Mouse (Mus musculus): Measurements from ENCODE around the gene Adamts17. TPM values are rescaled to one million over a fixed set of nuclear protein-coding genes. Genes with fewer than 3 reads are reported as not detected.
A peak's percentile ranks its signal among the peaks of the same experiment; 100 is the strongest.

Gene Adamts17
- total RNA-seq, 2 experiments from 2014 or later, result 1.5 to 2.7 TPM

DNA sequence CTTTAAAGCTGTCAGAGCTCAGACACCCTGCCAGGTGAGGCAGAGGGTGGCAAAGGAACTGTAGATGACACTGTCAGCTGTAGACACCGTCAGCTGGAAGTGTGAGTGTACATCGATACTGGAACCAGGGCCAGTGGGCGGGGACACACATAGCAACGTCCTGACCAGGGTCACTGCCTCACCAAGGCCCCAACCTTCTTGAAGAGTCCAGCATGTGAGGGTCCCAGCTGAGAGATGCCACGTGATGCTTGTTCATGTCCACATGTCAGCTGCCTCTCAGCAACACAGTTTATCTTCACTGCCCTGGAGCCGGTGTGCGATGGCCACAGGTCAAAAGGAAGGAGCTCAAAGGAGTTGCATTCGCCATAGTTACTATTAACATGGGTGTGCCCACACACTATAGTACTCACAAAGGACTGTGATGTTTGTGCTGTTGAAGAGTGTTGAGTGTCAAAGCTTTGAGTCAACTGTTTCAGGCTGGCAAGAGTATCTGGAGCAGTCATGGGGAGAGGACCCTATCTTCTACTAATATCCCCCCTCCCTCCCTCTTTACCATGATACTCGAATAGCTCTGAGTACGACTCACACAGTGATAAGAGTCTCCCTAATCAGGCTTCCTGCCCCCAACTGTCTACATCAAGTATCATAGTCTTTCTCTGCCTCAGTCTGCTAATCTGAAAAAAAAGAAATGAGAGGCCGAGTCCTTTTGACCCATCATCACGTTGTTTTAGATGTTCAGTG is 172.6 kb downstream of the Adamts17 start:
- DNase-seq (ENCODE audit: low spot score), result no peak
- intact Hi-C loops (cut with DNase I), result no loop called here

DNA sequence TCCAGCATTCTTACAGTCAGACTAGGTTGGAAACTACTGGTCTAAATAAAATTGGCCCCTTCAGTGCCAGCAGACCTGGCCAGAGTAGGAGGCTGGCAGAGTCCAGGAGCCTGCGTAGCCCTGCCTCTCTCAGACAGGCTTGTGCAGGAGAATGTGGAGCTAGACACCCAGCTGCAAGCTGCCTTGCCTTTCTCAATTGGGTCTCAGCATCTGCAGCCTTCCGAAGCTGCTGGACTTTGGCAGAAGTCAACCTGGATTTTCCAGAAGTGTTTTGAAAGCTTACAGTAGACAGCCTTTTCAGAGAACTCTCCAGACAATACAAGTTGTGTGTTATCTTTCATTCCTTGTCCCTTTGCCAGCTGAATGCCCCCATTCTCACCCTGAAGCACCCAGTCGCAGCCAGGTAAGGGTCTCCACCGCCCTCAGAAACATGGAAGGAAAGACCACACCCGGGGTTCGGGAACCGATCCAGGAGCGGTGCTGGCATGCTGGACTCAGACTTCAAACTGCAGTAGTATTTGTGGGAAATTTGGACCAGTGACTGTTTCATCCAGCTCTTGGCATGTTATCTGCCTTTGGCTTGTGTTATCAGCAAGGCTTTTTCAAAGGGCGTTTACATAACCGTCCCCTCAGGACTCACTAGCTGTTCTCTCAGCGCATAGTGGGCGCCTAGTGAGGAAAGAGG is 173.8 kb downstream of the Adamts17 start:
- peak; percentile 39 for DNase-seq (ENCODE audit: low spot score)
- intact Hi-C loops (cut with DNase I), result no loop called here

DNA sequence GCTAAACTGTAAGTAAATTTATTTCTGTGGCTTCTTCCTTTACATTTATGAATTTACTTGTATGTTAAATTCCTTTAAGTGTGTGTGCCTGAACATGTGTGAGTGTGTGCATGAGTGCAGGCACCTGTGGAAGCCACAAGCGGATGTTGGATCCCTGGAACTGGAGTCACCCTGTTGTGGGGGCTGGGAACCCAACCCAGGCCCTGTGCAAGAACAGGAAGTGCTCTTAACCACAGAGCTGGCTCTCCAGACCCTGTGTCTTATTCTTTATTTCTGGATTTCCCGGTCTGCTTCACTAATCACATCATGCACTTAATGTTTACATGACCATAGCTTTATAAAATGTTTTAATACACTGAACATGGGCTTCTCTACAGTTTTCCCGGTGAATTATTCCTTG is 180.4 kb downstream of the Adamts17 start:
- intact Hi-C loops (cut with DNase I), result no loop called here
- no peak for DNase-seq (ENCODE audit: low spot score)

DNA sequence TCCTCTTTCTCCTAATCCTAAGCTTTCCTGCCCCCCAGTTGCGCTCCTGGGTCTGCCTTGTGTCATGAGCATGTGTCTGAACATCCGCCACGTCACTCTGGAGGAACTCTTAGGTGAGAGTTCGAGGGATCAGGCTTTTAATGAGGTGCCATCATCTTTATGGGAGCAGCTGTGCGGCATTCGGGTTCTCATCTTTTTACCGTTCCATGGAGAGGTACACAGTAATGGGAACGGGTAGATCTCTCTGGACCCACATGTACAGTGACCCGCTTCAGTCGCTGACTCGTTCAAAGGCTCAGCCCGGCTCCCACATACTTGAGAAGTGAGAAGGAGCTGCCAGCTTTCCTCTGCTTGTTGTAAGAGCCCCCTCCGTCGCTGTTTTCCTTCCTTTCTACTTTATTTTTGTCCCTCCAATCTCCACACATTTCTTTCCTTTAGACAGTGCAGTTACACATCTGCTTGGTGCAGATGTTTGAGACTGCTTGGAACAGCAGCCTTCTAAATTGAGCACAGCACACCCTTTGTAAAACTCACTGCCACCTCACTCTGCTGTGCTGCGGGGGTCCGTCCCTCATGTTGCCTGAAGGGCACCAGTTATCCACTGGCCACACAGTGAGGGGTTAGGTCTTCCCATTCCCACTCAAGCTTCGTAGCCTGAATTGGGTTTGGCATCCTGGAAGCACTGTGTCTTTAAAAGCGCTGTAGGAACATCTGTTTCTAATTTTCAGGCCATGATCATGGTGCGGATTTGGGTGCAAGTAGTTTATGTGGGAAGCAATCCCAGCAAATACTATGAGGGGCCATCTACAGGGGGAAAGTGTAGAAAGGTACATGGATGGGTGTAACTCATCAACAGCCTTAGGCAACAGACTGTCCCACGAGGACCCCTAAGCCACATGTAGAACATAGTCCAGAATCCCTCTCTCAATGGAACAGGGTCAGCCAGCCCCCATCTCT is 186.9 kb downstream of the Adamts17 start:
- intact Hi-C loops (cut with DNase I), result no loop called here
- DNase-seq (ENCODE audit: low spot score), result no peak

DNA sequence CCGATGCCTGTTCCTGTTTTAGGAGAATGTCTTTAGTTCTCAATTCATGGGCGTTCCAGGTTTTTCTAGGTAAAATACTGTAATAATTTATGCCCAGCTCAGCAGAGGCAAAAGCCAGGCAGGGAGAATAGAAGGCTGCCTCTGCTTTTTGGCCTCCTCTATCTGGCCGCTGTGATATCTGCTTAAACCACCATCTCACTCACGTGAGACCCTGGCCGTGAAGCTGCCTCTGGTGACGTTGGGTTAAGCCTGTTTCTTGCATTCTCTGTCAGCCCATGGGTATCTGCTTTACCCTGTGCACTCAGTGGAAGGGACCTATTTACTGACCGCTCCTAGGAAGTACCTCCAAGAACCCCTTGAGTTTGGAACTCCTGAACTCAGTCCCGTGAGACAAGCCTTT is 187.7 kb downstream of the Adamts17 start:
- no peak for DNase-seq (ENCODE audit: low spot score)
- intact Hi-C loops (cut with DNase I), result no loop called here

DNA sequence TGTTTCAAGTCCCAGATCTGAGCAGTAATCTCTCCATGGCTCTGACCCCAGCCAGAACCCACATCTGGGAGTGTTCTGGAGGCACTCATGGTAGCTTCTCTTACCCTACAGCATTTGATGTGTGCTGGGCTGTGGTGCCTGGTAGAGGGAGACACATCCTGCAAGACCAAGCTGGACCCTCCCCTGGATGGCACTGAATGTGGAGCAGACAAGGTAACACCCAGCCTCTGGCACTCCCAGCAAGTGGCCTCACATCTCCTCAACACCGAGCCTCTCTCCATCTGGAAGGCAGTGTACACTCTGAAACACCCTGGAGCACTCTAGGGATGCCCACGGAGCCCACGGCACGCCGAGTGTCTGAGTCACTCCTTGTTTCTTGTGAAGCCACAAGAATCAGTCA is 188.2 kb downstream of the Adamts17 start:
- no peak for DNase-seq (ENCODE audit: low spot score)
- intact Hi-C loops (cut with DNase I), result no loop called here

DNA sequence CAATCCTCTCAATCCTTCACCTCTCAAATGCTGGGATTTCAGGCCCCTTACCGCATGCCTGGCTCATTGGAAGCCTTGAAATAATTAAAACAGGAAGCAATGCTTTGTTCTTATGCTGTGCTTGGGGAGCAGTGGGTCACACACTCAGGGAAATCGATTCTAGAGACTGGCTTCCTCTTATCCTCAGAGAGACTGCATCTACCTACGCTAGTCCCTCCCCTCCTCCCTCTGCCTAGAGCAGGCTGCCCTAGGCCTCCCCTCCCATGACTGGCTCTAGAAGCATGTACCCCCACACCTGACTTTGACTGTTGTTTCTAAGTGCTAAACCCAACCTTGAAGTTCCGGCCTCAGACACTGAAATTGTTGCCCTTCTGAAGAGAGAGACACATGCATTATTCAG is 189.4 kb downstream of the Adamts17 start:
- intact Hi-C loops (cut with DNase I), result no loop called here
- no peak for DNase-seq (ENCODE audit: low spot score)

DNA sequence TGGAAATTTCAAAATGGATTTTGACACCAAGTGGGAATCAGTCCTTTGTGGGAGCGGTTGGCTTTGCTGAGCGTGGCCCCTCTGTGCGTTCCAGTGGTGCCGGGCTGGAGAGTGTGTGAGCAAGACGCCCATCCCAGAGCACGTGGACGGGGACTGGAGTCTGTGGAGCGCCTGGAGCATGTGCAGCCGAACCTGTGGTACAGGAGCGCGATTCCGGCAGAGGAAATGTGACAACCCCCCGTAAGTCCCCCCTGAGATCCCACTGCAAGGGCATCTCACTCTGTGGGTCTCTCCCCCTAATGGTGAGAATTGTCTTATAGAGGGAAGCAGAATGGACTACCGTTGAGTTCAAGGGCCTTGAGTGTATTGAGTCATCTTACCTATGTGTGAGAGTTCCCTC is 189.9 kb downstream of the Adamts17 start:
- intact Hi-C loops (cut with DNase I), result no loop called here
- no peak for DNase-seq (ENCODE audit: low spot score)

DNA sequence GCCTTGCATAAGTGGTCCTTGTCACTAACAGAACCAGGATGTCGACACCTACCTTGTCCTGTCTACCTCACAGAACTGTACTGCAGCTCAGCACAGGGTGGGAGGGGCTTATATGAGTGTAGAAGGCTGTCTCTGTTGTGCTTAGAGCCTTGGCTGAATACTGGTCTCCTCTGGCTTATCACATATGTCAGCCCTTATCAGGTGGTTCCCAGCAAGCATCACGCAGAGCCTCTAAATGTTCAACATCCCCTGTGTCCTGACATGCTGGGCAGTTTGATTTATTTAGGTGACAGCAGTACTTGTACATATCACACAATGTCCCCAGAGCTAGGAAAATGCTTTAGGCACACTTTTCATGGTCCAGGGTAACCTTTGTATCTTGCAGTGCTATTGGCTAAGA is 191.7 kb downstream of the Adamts17 start:
- no peak for DNase-seq (ENCODE audit: low spot score)
- intact Hi-C loops (cut with DNase I), result loop anchor here (10.0 kb wide), 1 partner anchor 186 kb away; no protein-coding TSS in a partner anchor

DNA sequence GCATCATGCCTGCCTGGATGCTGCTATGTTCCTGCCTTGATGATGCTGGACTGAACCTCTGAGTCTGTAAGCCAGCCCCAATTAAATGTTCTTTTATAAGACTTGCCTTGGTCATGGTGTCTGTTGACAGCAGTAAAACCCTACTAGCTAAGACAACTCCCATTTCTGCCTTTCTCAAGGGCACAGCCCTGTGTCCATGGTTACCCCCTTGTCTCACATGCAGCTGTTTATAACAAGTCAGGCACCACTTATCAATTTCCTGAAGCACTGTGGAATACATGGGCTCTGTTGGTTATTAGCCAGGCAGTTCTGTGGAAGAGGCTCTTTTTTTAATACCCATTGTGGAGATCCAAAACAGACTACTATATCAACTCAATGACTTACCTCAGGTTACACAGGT is 193.1 kb downstream of the Adamts17 start:
- DNase-seq (ENCODE audit: low spot score), result no peak
- intact Hi-C loops (cut with DNase I), result loop anchor here (10.0 kb wide), 1 partner anchor 188 kb away; no protein-coding TSS in a partner anchor

DNA sequence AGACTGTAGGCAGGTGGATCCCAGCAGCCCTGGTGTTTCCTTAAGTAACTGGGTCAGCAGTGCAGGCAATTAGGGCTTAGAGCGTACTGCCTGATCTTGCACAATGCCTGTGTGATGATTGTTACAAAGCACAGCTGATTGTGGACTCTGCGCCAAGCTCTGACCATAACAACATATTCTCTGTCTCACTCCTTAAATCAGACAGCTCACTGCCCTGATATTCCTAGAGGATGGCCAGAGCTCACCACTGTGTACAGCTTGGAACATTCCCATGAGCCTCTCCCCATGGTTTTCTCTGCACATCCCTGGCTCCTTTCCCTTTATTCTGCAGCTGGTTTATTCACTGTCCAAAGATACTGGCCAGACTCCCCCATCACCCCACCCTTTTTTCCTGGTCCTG is 194.8 kb downstream of the Adamts17 start:
- DNase-seq (ENCODE audit: low spot score), result peak; percentile 44
- intact Hi-C loops (cut with DNase I), result loop anchor here (10.0 kb wide), 1 partner anchor 190 kb away; no protein-coding TSS in a partner anchor

DNA sequence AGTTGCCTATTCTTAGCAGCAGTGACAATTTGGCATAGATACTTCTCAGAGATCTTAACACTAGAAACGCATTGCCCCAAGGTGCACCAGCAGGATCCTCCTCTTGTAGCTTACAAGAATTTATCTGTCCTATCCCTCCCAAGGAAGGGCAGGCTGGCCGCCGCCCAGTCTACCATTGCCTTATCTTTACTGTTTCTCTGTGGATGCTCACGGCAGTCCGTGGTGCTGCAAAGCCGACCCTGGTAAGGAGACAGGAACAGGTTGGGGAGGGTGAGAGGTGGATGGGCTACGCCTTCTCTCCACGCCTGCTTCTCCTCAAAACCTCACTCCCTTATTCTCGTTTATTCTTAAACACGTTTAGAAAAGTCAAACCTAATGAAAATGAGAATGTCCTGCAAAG is 195.7 kb downstream of the Adamts17 start:
- DNase-seq (ENCODE audit: low spot score), result no peak
- intact Hi-C loops (cut with DNase I), result loop anchor here (5.0 to 10.0 kb wide), 2 partner anchors 133 to 190 kb away; no protein-coding TSS in a partner anchor

DNA sequence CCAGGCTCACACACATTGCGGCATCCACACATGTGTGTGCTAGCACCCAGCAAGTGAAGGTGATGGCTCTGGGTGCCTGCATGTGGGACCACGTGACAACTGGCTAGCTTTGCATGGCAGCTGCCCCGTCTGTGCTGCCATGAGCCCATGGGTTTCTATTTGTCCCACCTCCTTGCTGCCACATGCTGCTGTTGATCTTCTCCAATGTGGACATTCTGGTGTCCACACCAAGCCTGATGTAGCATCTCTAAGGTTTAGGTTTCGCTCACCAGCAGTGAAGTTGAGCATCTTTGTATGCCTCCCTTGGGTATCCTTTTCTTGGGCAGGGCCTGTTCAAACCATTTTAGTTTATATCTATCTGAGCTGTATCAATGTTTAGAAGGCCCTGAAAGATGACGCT is 196.1 kb downstream of the Adamts17 start:
- DNase-seq (ENCODE audit: low spot score), result no peak
- intact Hi-C loops (cut with DNase I), result loop anchor here (5.0 to 10.0 kb wide), 2 partner anchors 133 to 191 kb away; no protein-coding TSS in a partner anchor

DNA sequence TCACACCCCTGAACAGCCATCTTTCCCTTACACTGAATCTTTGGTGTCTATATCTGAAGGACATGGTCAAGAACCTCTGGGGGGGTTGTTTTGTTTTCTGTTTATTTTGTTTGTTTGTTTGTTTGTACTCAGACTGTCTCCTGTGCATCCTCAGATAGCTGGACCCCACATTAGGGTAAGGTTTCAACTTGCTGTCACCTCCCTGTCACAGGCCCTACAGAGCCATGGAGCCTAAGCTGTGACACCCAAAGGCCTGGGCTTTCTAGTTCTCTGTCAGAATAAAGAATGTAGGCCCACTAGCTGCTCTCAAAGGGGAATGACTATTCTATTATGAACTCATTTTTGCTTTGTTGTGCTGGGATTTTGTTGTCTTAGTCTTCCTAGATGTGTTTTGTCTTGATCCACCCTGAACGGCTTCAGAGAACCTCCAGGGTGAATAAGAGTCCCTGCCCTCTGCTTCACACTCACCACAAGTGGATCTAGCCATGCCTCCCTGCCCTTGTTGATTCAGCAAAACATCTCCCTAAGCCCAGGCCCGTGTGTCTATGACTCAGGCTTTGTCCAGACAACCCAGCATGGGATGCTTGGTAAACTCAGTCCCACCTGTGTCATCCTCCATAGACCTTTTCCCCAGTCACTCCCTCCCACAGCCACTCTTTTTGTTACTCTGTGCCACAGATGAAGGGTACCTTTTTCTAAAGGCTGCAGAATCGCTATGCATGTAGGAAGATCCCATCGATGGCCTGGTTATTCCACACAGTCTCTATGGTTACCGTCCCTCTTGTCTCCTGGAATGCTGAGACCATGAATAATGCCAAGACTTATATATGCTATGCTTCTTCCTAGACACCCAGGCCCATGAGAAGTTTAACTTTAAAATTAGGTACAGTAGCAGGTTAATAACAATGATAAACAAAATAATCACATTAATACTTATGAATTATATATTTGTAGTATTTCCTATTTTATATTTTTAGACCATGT is 197.3 kb downstream of the Adamts17 start:
- intact Hi-C loops (cut with DNase I), result loop anchor here (5.0 to 10.0 kb wide), 2 partner anchors 134 to 192 kb away; no protein-coding TSS in a partner anchor

DNA sequence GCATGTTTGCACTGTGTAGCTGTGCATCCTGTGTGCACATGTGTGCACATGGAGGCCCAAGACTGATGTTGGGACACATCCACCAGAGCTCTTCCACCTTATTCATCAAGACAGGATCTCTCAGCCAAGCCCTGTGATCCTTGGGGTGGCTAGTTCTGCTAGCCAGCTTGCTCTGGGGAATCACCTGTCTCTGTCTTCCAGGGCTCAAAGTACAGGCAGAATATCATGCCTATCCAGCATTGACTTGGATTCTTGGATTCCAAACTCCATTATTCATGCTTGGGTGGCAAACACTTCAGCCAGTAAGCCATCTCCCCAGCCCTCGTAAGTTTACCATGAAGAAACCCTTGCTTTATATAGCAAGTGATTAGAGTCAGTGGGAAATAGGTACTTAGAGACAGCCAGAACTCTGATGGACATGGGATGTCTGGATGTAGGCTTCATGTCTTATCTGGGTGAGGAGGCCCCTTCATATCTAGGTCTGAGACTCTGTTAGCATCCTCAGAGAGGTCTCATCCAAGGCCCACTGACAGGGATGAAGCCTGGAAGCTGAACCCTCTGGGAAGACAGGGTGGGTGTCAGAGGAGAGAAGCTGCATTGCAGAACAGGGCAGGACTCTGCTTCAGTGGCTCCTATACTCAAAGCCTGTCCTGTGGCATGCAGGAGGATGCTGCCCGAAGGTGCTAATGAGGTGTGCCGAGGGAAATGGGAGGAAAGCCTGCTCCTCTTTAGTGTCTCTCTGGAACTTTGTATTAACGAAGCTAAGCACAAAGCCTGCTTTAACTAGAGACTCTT is 198.4 kb downstream of the Adamts17 start:
- DNase-seq (ENCODE audit: low spot score), result no peak
- intact Hi-C loops (cut with DNase I), result loop anchor here (5.0 to 10.0 kb wide), 2 partner anchors 136 to 193 kb away; no protein-coding TSS in a partner anchor

More for the DNA sequence above, 197.3 kb downstream of the Adamts17 start:
- DNase-seq (ENCODE audit: low spot score), result no peak

DNA sequence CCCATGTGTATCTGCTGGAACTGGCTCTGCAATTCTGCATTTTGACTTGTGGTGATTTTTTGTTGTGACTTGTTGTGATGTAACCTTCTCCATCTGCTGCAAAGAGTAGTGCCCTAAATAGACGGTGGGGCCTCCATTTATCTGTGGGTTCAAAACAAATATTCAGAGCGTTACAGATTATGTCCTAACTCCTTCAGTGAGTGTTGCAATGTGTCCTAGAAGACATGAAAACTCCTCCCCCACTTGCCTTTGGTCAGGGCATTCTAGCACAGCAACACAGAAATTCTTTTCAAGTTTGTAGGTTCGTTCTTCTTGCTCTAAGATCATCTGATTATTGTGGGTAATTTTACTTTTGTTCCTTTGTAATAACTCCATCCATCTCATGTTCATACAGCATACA is 199.6 kb downstream of the Adamts17 start:
- intact Hi-C loops (cut with DNase I), result loop anchor here (5.0 to 10.0 kb wide), 2 partner anchors 137 to 194 kb away; no protein-coding TSS in a partner anchor

DNA sequence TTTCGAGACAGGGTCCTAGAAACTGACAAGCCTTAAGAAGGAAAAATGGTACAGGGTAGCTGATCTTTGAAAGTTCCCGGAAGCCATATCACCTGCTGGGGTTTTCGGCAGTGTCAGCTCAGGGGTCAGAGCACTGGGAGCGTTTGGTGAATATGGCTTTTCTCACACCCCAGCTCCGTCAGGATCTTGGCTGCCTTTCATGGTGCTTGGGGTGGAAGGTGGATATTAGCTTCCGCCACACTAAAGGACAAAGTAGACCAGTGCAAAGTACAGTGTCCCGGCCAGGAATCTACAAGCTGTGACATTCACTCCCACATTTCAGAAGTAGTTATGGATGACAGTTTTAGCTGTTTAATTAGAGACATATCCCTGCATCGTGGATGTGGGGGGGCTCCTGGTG is 200.3 kb downstream of the Adamts17 start:
- intact Hi-C loops (cut with DNase I), result loop anchor here (5.0 to 10.0 kb wide), 2 partner anchors 138 to 195 kb away; no protein-coding TSS in a partner anchor
- DNase-seq (ENCODE audit: low spot score), result no peak

More for the DNA sequence above, 199.6 kb downstream of the Adamts17 start:
- DNase-seq (ENCODE audit: low spot score), result no peak

DNA sequence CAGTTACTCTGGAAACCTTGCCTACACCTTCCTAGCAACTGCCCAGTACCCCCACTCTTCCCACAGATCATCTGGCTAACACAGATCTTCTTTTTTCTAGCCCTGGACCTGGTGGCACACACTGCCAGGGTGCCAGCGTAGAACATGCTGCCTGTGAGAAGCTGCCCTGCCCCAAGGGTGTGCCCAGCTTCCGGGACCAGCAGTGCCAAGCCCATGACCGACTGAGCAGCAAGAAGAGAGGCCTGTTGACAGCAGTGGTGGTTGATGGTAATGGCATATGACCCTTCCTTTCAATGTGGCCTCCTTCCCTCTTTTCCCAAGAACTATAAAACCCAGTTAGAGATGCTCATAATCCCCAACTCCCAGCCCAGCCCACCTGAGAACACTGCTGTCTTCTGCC is 202.2 kb downstream of the Adamts17 start:
- no peak for DNase-seq (ENCODE audit: low spot score)
- intact Hi-C loops (cut with DNase I), result no loop called here
